Mouse (Mus musculus) limb, embryonic 14.5 days (tissue): ENCODE measurements around the gene Ski. TPM values are rescaled to one million over a fixed set of nuclear protein-coding genes. Genes with fewer than 3 reads are reported as not detected.

Experiments
- ATAC-seq: fragments of 200-750 bp; cut with Nextera tagmentation; 2 replicates; pipeline ENCODE4 v1.8.0; 2017; ENCODE audit warnings: low read depth, moderate number of reproducible peaks, moderate TSS enrichment; ENCODE audit not compliant: low FRiP score
- DNase-seq: peaks from one replicate; pipeline ENCODE4 v3.0.0-alpha.2; 2015; ENCODE audit warnings: low spot score
- H3K27ac ChIP-seq: fragments of 300-500 bp; sonication (generic); replicated peaks from 2 replicates; pipeline ENCODE4 v1.5.1; 2014; ENCODE audit warnings: low read depth, mild to moderate bottlenecking, low read length, moderate library complexity, mixed read lengths
- H3K27me3 ChIP-seq: fragments of 300-500 bp; sonication (generic); 2 replicates; pipeline ENCODE4 v1.6.1; 2014; ENCODE audit warnings: low read length, mixed read lengths; ENCODE audit not compliant: control insufficient read depth, insufficient read depth
- H3K36me3 ChIP-seq: fragments of 300-500 bp; sonication (generic); 2 replicates; pipeline ENCODE4 v1.6.1; 2014; ENCODE audit warnings: mild to moderate bottlenecking, low read length, moderate library complexity, mixed read lengths; ENCODE audit not compliant: control insufficient read depth, insufficient read depth
- H3K4me1 ChIP-seq: fragments of 300-500 bp; sonication (generic); 2 replicates; pipeline ENCODE4 v1.6.1; 2014; ENCODE audit warnings: antibody characterized with exemption, low read length, mixed read lengths; ENCODE audit not compliant: control insufficient read depth, insufficient read depth
- H3K4me2 ChIP-seq: fragments of 300-500 bp; sonication (generic); replicated peaks from 2 replicates; pipeline ENCODE4 v1.6.1; 2014; ENCODE audit warnings: low read depth, mild to moderate bottlenecking, low read length, moderate library complexity; ENCODE audit not compliant: severe bottlenecking
- H3K4me3 ChIP-seq: fragments of 300-500 bp; sonication (generic); replicated peaks from 2 replicates; pipeline ENCODE4 v1.5.1; 2014; ENCODE audit warnings: low read length
- H3K9ac ChIP-seq: fragments of 300-500 bp; sonication (generic); 2 replicates; pipeline ENCODE4 v1.6.1; 2014; ENCODE audit warnings: mild to moderate bottlenecking, low read depth, low read length, moderate library complexity; ENCODE audit not compliant: severe bottlenecking
- H3K9me3 ChIP-seq: fragments of 300-500 bp; sonication (generic); 2 replicates; pipeline ENCODE4 v1.6.1; 2016; ENCODE audit warnings: low read length; ENCODE audit not compliant: control insufficient read depth
- POLR2A ChIP-seq: fragments of 200-500 bp; IDR thresholded peaks from 2 replicates; pipeline ENCODE4 v1.8.0; 2012; ENCODE audit warnings: inconsistent platforms, mild to moderate bottlenecking, moderate library complexity, borderline replicate concordance; ENCODE audit not compliant: insufficient read depth, insufficient read length; ENCODE audit errors: extremely low read depth
- WGBS: fragments of 180-500 bp; shearing (Covaris S2); extraction: QIAGEN DNeasy Blood & Tissue Kit; methylation state at CpG from one replicate; pipeline ENCODE4 v1.1.7; 2014; 5-methylcytosine and 5-hydroxymethylcytosine counted together
- polyA plus RNA-seq, 2 experiments: library from polyadenylated mRNA; depleted of rRNA in 1 of 2; stranded (reverse) in 1 of 2; unstranded in 1 of 2; fragments of >200 nt; fragmentation: Nextera tagmentation in 1 of 2; extraction: Ambion mirVana in 1 of 2; gene quantifications; 2 replicates each; pipeline versions ENCODE4 v1.2.1 to v1.2.3; 2012 to 2014

Gene Ski
- polyA plus RNA-seq, 2 experiments, result 44.0 to 88.7 TPM

- peak overlapping the region; percentile 6; the same call in 1 of the 2 replicates for H3K4me2 ChIP-seq
Observed at GRCm38 (mm10) chr4:155184248-155185070, 37.9 kb downstream of the Ski start.

GRCm38 (mm10) chr4:155183201-155183600, 39.2 kb downstream of the Ski start:
- peaks cover 61% of the 10 kb centered on the region for H3K4me1 ChIP-seq
- H3K9me3 ChIP-seq, result no peaks in the 10 kb centered on the region
- no peak overlapping the region for H3K4me2 ChIP-seq
- no peak overlapping the region for H3K27ac ChIP-seq
- no peaks in the 10 kb centered on the region for H3K36me3 ChIP-seq
- ATAC-seq, result no peak
- WGBS, result 78% methylated on average over 7 of the region's 7 CpGs
- no peaks in the 10 kb centered on the region for H3K27me3 ChIP-seq
- H3K4me3 ChIP-seq, result no peak overlapping the region
- no peak for TF ChIP-seq POLR2A
- no peak overlapping the region for H3K9ac ChIP-seq
- no peak for DNase-seq

More at GRCm38 (mm10) chr4:155184248-155185070, 37.9 kb downstream of the Ski start:
- DNase-seq, result no peak
- no peak for TF ChIP-seq POLR2A
- H3K4me3 ChIP-seq, result no peak overlapping the region
- peak overlapping the region; percentile 31; the same call in 1 of the 2 replicates for H3K9ac ChIP-seq
- 73% methylated on average over 18 of the region's 18 CpGs for WGBS
- H3K36me3 ChIP-seq, result no peaks in the 10 kb centered on the region; the same call in 1 of the 2 replicates
- peak overlapping the region; percentile 20; the same call in 1 of the 2 replicates for H3K27ac ChIP-seq
- no peaks in the 10 kb centered on the region for H3K9me3 ChIP-seq
- no peaks in the 10 kb centered on the region for H3K27me3 ChIP-seq
- ATAC-seq, result no peak; the same call in 1 of the 2 replicates
- H3K4me1 ChIP-seq, result peaks cover 61% of the 10 kb centered on the region

GRCm38 (mm10) chr4:155178981-155179512, 43.3 kb downstream of the Ski start:
- Histone ChIP-seq H3K4me1 (peaks cover 68% of the 10 kb centered on the region), H3K27ac (peak overlapping the region; percentile 86), H3K27me3 (no peaks in the 10 kb centered on the region), H3K9me3 (no peaks in the 10 kb centered on the region), H3K36me3 (no peaks in the 10 kb centered on the region), H3K4me2 (peak overlapping the region; percentile 27), H3K4me3 (no peak overlapping the region), H3K9ac (peak overlapping the region; percentile 25; the same call in 1 of the 2 replicates)
- WGBS, result 31% methylated on average over 3 of the region's 3 CpGs
- ATAC-seq (no peak), DNase-seq (no peak)
- TF ChIP-seq POLR2A, result no peak

- Histone ChIP-seq H3K4me2 (peak overlapping the region; percentile 27), H3K27ac (peak overlapping the region; percentile 86), H3K9me3 (no peaks in the 10 kb centered on the region), H3K36me3 (no peaks in the 10 kb centered on the region), H3K4me3 (no peak overlapping the region), H3K9ac (peak overlapping the region; percentile 25; the same call in 1 of the 2 replicates), H3K27me3 (no peaks in the 10 kb centered on the region), H3K4me1 (peaks cover 68% of the 10 kb centered on the region)
- TF ChIP-seq POLR2A, result no peak
- 6% methylated on average over 6 of the region's 6 CpGs for WGBS
- peak; percentile 51 for ATAC-seq
- peak; percentile 68 for DNase-seq
Observed at GRCm38 (mm10) chr4:155178274-155178673, 44.1 kb downstream of the Ski start.

GRCm38 (mm10) chr4:155176210-155176609, 46.2 kb downstream of the Ski start:
- no peak for TF ChIP-seq POLR2A
- WGBS, result 11% methylated on average over 3 of the region's 3 CpGs
- H3K4me1 ChIP-seq, result peaks cover 84% of the 10 kb centered on the region

More at GRCm38 (mm10) chr4:155176210-155176609, 46.2 kb downstream of the Ski start:
- DNase-seq (no peak), ATAC-seq (no peak)
- H3K27ac ChIP-seq, result 0 out of 2 replicates have a peak overlapping the region, but pooled peaks have one; percentile 34
- no peaks in the 10 kb centered on the region for H3K36me3 ChIP-seq
- no peak overlapping the region for H3K9ac ChIP-seq
- H3K4me3 ChIP-seq, result no peak overlapping the region
- no peaks in the 10 kb centered on the region for H3K27me3 ChIP-seq
- no peaks in the 10 kb centered on the region for H3K9me3 ChIP-seq
- no peak overlapping the region for H3K4me2 ChIP-seq
